Mouse (Mus musculus) ES-E14 (cell line): ENCODE results near the gene St6galnac6.

Experiments used
- MAFK ChIP-seq: IDR thresholded peaks from 2 replicates; pipeline ENCODE4 v1.6.1; 2014; ENCODE audit warnings: mild to moderate bottlenecking, low read depth, low read length, inconsistent platforms; ENCODE audit not compliant: insufficient read depth
- ZC3H11A ChIP-seq: IDR thresholded peaks from 2 replicates; pipeline ENCODE4 v1.6.1; 2012; ENCODE audit warnings: low read depth, mild to moderate bottlenecking, inconsistent platforms, low read length, borderline replicate concordance
- ZNF384 ChIP-seq: IDR thresholded peaks from 2 replicates; pipeline ENCODE4 v1.6.1; 2012; ENCODE audit warnings: low read depth, low read length, inconsistent platforms

- no peak for TF ChIP-seq ZC3H11A
- TF ChIP-seq ZNF384: no peak
- no peak for TF ChIP-seq MAFK
Measured at GRCm38 (mm10) chr2:32631046-32631445, 31.5 kb downstream of the St6galnac6 start.
